Mouse (Mus musculus) lung, postnatal 10 days (tissue): Measurements from ENCODE around the gene Anks3.

Experiments
- DNase-seq: peaks from one replicate; pipeline ENCODE4 v3.0.0; 2021

Gene Anks3

DNA sequence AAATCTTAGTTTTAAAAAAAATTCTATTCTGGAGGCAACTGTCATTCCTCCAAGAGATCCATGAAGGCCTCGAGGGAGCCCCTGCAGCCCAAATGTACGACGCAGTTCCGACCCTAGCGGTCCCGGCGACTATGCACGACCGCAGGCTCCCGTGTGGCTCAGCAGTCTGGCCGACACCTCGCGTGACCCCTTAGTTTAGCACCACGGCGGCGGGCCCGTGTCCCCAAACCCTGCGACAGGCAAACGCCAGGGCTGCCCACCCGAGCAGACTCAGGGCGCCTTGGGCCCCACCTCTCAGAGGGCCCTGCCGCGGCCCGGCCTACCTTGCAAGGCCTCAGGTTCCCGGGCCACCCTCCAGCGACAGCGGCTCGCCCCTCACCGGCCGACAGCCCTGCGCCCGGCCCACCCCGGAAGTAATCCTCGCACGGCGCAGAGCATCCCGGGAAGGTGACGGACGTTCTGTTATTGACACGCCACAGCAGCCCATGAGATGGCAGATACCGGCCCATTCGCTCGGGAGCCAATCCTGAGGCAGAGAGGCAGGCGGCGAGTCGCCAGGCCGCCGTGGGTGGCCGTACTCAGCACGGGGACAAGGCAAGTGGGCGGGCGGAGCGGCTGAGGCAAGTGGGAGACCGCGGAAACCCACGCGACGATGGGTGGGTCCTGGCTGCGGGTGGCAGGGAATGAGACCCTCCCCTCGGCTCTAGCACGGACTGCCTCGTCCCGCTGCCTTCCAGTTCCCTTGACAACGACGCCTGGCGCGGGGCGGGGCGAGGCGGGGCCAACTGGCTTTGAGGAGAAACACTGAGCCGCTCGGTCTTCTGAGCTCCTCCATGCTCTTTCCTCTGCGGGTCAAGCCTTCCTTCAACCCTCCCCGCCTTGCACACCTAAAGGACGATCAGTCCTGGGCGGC, at the start of gene Anks3:
Anks3 (minus strand) TSS at position 409 of the 913 bp plus-strand sequence.
- DNase-seq: peak; percentile 99

DNA sequence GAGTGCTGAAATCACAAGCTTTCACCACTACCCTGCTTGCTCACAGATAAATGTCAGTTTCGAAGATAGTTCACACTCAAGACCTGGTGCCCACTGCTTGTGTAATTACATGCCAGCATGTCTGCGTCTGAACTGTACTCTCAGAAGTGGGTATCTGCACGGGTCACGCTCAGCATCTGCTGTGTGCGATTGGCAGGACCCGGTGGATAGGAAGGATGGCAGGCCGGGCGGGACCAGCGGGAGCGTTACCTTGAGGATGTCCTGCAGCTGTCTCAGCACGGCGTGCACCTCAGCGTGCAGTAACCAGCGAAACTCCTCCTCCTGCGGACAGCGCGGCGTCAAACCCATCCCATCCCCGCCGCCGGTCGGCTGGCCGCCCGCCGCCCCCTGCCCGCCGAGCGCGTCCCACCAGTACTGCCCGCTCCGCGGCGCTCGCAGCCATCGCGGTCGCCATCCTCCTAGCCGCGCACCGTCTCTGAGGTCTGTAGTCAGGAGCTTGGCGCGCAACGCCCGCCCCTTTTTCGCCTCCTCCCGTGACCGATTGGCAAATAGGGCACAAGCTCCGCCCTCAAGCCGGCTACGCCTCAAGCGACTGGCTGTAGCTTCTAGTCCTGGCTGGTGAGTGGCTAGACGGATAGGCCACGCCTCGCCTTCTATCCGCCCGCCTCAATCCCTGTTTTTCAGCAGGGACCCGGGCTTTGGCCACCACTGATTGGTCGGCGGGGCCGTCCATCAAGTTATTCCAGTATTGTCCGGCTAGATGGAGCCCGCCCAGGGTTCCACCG, 49.2 kb upstream of the Anks3 start, which contains the start of gene Rogdi:
Rogdi (minus strand) TSS at position 500 of the 785 bp plus-strand sequence.
- peak; percentile 100 for DNase-seq

DNA sequence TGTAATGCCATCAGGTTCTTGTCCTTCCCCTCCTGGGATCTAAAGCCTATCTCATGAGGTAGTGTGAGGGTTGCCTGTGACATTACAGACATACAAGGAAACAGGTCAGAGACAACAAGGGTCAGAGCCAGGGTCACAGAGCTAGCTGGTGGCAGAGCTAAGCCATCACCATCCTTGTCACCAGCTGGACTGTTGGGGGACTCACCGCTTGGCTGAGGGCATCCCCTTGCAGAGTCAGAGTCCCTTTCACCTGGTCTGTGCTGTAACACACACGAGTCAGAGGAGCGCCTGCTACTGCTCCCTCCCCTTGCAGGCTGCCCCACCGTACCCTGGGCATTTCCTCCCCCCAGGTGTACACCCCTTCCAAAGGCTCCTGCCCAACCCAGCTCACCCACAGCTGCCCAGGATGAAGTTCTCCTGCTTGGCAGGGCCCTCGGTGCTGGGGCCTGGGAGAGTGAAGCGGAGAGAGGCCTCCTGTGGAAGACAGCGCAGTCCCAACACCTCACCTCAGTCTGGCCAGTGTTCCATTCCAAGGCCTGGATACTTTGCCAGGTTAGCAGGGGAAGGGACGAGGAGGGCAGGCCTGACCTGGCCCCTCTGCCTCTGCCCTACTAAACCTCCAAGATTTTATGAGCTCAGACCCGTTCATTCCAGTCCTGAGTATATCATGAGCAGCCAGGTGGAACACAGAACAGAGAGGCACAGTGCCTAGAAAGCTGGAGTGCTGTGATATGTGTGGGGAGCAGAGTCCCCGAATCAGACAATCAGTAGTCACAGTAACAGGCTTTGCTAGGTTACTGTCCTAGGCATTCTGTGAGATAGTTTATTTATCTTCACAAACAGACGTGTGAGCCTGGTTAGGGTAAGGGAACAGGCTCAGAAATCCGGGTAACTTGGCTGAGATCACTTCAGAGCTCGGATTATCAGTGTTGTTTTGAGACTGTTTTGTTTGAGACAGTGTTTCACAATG, 48.3 kb upstream of the Anks3 start:
- no peak for DNase-seq

DNA sequence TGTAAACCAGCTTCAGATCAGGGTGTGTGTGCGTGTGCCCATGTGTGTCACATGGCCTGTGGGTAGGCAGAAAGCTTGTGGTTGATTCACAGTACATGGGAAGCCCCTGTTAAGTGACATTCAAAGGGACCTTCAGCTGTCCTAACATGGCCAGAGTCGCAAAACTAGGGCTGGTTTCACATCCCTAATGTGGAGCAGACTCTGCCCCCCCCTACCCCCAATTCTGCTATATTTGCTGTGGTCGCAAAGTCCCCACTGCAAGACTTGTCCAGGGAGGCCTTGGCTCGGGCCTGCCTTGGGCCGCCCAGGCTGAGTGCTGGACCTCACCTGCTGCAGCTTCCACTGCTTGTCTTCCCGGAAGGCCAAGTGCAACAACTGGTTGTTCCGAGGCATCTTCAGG, 47.3 kb upstream of the Anks3 start:
- DNase-seq: no peak

DNA sequence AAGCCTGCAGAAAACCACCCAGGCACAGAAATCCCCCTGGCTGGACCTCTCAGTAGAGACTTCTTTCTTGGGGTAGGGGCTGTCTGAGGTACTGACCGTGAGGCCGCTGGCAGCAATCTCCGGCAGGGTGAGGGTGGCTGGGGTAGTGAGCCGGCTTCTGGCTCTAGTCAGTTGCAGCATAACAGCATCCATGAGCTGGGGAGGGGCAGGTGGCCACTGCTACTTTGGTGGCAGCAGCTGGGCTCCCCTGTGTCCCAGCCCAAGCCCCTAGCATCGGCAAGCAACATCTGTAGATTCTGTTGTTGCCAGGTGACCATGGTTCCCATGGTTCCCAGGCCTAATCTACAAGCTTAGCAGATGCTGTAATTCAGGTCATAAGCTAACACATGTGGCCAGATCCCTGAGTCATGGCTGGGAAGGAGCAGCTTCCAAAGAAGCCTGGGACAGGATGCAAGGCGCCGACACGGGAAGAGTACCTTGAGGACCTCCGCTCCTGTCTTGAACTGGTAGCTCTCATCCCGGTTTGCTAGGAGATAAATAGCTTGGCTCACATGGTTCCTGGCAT, 46.4 kb upstream of the Anks3 start:
- no peak for DNase-seq

DNA sequence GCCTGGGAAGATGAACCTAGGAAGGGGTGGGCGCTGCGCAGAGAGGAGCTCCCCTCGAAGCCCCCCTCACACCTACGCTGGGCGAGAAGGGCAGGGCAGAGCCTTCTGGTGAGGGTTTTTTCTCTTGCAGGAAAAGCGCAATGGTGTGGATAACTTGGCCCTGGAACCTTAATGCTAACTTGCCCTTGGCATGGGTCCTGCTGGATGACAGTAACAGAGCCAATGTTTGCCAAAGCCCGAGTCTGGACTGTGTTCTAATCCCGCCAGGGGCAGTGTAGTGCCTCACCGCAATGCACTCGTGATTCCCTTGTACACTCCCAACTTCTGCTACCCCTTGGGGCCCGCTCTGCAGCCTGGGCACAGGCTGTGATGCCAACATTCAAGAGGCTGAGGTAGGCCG, 44.1 kb upstream of the Anks3 start:
- DNase-seq: no peak

DNA sequence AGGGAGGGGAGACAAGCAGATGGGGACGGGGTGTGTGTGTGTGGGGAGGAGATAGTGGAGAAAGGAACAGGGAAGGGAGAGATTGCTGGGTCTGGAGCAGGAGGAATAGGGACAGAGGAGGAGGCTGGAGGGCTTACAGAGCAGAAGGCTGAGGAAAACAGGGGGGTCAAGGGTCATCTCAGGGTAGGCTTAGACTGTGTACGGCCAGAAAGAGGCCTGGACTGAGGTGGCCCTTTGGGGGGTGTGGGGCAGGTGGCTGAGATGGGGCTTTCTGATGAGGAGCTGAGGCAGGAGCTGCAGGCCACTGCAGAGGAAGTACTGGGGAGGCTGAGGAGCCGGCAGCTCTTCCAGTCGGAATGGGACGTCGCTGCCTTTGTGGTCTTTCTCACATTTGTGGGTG, 43.5 kb upstream of the Anks3 start:
- no peak for DNase-seq

DNA sequence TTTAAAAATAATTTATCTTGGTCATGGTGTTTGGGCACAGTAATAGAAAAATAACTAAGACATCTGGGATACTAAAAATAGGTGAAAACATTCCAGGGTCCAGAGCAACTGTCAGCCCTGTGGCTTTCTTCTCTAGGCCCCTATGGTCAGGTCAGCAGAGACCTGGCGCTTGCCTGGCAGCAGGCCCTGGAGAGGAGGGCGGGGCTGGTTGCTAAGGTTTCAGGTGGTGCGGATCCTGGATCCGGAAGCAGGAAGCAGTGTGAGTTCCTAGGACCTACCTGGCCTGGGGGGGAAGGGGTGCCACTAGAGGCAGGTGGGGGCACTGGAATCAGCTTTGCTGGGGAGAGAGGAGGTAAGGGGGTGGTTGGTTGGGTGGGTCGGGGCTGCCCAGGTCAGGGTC, 43.1 kb upstream of the Anks3 start, which contains the start of gene Smim22:
Smim22 (plus strand) TSS at position 222 of the 400 bp plus-strand sequence.
- DNase-seq: peak; percentile 75

DNA sequence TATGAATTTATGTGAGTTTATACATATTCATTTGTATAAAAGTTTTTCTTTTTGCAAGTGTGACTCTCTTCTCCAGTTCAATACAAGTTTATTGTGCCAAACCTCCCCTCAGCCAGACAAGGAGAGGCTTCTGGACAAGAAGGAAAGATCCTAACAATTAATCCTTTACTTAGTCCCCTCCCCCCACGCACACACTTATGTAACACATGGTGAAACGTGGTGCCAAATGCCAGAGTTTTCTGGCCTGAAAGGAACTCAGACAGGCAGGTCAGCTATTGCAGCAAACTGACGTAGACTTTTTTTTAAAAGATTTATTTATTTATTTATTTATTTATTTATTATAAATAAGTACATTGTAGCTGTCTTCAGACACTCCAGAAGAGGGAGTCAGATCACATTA, 36.6 kb upstream of the Anks3 start:
- DNase-seq: no peak

DNA sequence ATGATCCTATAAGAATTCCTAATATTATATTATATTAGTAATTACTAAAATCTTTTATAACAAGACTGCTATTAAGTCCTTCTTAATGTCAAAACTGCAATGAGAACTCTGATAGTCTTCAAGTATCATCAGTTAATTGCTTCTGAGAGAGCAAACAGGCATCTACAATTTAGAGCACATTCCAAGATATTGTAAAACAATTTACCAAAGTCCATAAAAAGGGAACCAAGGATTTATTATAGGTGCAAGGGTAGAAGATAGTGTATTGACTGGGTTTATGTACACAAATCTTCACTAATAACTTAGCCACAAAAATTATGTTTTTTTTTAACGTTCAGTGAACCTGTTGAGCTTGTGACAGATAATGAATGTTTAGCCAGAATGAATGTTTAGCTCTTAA, 35.0 kb upstream of the Anks3 start:
- DNase-seq: no peak

DNA sequence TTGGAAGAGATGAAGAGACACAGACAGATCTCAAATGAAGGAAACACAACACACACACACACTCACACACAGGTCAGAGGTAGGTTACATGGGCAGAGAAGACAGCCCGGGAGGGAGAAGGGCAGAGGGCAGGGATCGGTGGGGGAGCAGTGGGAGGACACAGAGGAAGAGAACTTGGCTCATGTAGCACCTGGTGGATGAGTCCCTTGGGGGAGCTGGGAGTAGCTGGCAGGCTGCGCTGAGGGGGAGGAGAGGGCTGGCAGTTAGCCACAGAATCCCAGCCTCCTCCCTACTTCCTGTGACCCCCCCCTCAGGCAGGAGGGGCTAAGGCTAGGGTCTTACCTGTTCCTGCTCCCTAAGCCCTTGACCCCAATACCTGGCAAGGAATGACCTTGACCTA, 33.5 kb upstream of the Anks3 start, which contains the start of gene Sept12:
Sept12 (minus strand) TSS at position 300 of the 400 bp plus-strand sequence.
- DNase-seq: no peak

DNA sequence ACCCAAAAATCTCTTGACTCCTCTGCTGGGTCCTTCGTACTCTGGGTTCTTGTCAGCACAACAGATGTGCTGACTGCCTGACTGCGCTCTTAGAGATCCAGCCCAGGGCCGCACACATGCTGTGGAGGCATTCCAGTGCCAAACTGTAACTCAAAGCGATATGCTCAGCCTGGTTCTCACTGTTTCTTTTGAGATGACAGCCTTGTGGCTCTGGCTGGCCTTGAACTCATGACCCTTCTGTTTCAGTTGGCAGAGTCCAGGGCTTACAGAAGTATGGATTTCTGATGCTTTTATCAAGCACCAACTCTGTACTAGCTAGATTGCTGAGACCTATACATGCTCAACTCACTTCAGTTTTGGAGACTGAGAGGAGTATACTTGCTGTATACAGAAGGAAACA, 29.3 kb upstream of the Anks3 start:
- no peak for DNase-seq

DNA sequence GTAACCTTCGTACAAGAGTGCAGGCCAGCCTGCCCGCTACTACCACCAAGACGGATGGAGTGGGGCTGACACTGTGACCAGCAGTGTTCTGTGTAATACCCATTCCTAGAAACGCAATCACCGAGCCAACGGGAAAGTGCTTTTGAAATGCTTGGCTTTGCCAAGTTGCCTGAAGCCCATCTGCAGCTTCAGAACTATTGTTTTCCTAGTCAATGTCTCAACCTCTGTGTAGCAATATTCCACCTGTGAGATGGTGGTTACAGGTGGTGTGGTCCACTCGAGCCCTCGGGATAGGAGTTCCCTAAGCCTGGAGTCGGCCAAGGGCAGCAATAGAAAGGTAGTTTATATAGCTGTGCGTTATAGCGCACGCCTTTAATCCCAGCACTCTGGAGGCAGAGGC, 20.7 kb upstream of the Anks3 start:
- no peak for DNase-seq

DNA sequence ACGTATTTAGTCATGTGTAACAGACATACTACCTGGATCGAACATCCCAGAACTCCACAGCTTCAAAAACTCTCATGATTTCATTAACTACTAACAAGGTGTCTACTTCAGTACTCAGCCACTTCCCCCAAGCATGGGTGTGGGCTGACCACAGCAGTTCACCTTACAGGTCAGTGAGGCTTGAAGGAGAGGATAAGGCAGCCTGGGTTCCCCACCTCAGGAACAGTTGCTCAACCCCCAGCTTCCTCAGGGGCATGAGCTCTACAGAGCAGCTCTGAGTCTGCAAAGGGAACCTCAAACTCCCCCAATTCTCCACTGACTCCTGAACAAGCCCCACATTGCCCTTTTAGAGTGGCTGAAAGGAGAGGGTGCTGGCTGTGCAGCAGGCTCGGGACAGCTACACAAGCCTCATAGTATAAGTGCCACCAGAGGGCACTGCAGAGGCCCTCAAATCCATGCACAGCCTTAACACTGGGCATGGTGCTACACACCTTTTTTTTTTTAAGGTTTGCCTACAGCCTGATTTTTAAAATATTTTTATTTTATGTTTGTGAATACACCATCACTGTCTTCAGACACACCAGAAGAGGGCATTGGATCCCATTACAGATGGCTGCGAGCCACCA, 15.9 kb upstream of the Anks3 start:
- DNase-seq: peak; percentile 52

DNA sequence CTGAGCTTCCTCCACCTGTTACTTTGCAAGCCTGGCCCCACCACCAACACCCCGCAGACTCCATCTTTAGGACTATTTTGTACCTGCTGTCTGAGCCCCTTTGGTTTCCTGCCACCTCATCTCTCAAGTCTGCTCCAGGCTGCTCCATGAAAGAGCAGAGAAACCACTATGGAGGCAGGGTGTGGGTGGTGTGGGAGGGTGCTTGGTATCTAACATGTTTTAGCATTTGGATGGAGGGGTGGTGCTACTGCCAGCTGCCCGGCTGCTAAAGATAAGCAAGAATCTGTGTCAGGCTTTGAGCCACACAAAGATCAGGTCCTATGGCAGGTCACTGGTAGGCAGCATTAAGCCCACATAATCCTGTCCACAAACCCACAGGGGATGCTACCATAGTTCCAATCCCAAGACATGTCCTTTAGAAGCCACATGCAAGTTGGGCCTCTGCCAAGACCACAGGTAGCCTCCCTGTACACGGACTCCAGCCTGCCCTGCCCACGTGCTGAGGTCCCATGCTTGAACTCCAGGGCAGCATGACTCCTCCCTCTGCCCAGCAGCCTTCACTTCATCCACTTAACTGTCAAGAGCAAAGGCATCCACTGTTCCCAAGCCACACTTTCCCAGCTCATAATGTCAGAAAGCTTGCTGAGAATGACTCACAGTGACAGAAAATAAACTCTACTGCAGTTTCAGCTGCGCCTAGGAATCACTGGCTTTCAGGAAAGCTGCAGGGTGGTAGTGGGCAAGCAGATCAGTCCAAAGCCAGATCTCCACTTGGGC, 14.5 kb upstream of the Anks3 start:
- peak; percentile 54 for DNase-seq

DNA sequence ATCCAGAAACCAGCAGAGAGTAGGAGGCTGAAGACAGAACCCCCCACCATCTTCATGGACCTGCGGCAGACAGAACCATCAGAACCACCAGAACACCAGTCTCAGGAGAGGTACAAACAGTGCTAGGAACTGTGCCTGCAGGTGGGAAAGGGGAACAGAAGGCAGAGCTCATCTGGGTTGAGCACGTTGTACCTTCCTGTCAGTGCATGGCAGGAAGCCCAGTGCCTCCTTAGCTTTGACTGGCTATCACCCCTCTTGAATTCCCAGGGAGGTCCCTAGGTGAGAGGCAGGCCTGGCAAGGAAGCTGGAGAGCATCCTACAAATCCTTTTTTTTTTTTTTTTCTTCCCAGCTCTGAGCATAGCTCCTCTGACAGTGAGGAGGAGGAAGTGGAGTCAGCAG, 12.2 kb upstream of the Anks3 start:
- no peak for DNase-seq

DNA sequence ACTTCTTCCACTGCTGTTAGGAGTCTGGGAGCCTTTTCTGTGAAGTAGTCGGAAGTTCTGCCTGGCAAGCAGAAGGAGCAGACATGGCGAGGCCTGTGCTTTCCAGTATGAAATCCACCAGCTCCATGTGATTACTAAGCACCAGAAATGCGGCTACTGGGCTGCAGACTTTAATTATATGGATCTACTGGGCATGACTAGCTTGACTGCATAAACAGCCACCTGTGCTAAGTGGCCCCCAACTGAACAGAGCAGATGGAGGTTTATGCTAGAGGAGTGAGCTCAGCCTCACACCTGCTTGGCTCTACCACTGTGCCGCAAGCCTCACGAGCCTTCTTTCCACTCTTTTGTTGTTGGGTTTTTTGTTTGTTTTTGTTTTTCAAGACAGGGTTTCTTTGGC, 10.5 kb upstream of the Anks3 start:
- DNase-seq: no peak

DNA sequence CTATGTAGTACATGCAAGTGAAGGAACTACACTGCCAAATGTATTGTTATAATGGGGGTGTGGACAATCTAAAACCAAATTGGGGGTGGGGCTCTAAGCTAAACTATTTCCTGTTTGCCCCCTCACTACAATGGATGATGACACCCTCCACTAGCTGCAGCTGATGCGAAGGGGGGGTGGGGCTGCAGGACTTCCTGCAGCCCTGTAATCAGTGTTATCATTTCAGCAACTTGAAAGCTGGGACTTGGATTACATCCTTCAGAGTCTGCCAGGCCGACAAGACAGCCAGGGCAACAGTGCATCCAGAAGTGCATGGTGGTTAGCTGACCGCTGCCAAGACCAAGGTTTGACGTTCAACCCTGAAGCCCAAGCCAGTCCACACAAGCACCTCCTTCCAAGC, 7.6 kb upstream of the Anks3 start:
- DNase-seq: peak; percentile 81

DNA sequence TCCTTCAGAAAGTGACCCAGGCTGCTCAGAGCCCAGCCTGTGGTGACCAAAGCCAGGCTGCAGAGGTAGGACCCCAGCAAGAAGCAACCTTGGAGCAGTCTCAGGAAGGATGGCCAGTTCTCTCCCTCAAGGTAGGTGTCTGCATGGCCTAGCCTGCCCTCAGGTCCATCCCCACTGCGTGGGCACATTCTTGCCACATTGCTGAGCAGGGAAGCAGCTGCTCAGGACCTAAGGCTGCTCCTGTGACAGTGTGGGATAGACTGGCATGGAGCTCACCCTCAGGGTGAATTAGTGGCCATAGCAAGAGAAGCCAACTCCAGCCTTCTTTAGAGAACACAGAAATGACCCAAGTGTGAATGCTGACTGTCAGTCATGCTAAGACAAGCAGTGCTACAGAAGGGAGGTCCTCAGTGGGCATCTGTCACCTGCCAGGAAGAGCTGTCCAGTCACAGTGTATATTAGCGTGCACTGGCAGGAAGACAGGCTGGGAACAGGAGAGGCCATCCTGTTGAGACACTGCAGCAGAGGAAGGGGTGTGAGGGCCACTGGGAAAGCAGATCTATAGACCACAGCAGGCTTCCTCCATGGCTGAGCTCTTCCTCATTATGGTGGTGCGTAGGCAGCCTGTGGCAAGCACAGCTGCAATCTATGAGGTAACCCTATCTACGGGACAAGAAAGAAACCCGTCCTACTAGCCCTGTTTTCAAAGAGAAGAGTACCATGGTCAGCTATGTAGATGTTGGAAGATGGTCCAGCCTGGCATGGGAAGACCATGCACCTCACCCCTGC, 5.2 kb upstream of the Anks3 start:
- DNase-seq: peak; percentile 37

DNA sequence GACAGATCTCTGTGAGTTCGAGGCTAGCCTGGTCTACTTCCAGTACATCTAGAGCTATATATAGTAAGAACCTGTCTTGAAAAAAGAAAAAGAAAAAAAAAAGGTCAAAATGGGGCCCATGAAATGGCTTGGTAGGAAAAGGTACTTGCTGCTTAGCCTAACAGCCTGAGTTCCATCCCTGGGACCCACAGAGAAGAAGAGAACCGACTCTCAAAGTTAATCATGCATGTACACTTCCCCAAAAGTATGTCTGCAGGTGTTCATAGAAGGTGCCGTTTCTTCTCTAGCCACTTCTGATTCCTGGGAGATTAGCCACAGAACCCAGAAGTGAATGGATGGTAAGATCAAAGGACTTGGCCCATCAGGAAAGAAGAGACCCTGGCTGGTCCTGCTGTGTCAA, 4.4 kb upstream of the Anks3 start:
- no peak for DNase-seq
